Mouse (Mus musculus): ENCODE measurements at regions not wholly inside any gene's neighbourhood (a gene's known extent, or its start where the extent isn't known, plus 50 kb on each side); places are given as distances from the start of the nearest gene placed in this dataset.
A peak's percentile ranks its signal among the peaks of the same experiment; 100 is the strongest.
"Not testable (repeated sequence)": the region's sequence is repeated elsewhere in the genome, so short reads cannot be mapped to it uniquely, and the experiment has no call there.

GRCm38 (mm10) chr12:113701841-113702240, 158.1 kb downstream of the Adam6a start:
- DNase-seq (ENCODE audit: low spot score in 2 of 2), result not testable (repeated sequence)

DNA sequence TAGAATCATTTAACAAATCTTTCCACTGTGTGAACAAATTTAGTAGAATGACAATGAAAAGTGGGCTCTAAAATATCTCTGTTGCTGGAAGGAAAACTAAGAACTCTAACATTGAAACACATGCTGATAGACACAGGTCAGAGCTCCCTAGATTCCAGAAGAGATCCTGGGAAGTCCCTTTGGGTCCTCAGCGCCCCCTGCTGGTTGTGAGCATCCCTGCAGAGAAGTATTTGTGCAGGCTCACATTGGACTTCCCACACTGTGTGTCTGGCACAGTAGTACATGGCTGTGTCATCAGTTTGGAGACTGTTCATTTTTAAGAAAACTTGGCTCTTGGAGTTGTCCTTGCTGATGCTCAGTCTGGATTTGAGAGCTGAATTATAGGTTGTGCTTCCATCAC, 172.7 kb downstream of the Adam6a start:
- DNase-seq (ENCODE audit: low spot score in 2 of 2), result peak in 1 of 2 experiments; percentile 1

DNA sequence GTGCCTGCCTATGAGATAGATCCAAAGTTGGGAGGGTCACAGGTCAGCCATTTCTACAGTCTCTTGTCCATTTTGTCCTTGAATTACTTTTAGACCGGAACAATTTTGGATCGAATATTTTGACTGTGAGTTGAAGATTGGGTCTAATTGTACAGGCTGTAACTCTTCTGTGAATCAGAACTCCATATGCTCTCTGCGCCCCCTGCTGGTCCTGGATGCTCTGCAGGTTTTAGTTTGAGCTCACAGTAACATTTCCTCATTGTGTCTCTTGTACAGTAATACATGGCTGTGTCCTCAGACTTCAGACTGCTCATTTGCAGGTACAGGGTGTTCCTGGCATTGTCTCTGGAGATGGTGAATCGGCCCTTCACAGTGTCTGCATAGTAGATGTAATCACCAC, 192.1 kb downstream of the Adam6a start:
- peak in 1 of 2 experiments; percentile 1 for DNase-seq (ENCODE audit: low spot score in 2 of 2)

DNA sequence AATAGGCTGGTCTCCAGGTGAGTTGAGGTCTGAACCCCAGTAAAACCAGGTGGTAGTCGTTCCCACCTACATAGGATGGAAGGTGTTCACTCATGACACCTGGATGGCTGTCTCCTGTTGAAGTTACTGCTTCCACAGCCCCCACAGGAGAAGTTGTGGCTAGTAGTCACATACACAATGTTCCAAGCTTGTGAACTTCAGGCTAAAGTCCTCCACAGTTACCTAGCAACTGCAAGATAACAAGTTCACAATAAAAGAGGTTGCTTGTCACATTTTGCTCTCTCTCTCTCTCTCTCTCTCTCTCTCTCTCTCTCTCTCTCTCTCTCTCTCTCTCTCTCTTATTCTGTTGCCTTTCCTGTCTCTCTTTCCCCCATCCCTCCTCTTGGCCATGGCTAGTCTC, 202.6 kb downstream of the Adam6a start:
- no peak for DNase-seq (ENCODE audit: low spot score in 2 of 2)

DNA sequence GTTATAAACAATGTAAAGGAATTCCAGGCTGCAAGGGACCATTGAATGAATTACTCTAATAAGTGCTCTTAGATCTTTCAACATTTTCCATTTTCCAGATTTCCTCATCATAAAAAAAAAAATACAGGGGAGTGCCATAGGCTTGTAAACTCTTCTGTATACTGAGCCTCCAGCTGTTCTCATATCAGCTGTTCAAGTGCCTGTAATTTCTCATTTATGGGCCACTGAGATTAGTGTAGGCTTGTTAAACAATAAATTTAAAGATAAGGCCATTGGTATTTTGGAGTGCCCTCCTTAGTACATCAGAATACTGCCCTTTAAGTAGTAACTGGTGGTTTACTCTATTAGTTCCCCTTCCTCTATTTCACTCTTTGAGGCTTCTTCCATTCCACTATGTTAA, 204.3 kb downstream of the Adam6a start:
- no peak for DNase-seq (ENCODE audit: low spot score in 2 of 2)

- no peak for DNase-seq (ENCODE audit: low spot score in 2 of 2)
Observed at GRCm38 (mm10) chr12:113769587-113769986, 225.9 kb downstream of the Adam6a start.

DNA sequence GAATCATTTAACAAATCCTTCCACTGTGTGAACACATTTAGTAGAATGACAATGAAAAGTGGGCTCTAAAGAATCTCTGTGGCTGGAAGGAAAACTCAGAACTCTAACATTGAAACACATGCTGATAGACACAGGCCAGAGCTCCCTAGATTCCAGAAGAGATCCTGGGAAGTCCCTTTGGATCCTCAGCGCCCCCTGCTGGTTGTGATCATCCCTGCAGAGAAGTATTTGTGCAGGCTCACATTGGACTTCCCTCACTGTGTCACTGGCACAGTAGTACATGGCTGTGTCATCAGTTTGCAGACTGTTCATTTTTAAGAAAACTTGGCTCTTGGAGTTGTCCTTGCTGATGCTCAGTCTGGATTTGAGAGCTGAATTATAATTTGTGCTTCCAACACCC, 252.2 kb downstream of the Adam6a start:
- not testable (repeated sequence) for DNase-seq (ENCODE audit: low spot score in 2 of 2)

GRCm38 (mm10) chr12:113826377-113826776, 282.7 kb downstream of the Adam6a start:
- DNase-seq (ENCODE audit: low spot score in 2 of 2), result no peak

GRCm38 (mm10) chr12:113858893-113859292, 315.2 kb downstream of the Adam6a start:
- peak in 1 of 2 experiments; percentile 7 for DNase-seq (ENCODE audit: low spot score in 2 of 2)

DNA sequence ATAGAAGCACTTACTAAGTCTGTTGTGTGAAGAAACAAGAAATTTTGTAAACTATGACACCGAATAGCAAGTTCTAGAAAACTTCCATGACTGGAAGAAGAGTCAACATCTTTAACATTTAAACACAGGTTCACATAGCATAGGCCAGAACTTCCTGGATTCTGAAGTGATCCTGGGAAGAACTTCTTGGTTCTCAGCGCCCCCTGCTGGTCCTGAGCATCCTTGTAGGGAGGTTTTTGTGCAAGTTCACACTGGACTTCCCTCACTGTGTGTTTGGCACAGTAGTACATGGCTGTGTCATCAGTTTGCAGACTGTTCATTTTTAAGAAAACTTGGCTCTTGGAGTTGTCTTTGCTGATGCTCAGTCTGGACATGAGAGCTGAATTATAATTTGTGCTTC, 335.1 kb downstream of the Adam6a start:
- DNase-seq (ENCODE audit: low spot score in 2 of 2), result no peak

DNA sequence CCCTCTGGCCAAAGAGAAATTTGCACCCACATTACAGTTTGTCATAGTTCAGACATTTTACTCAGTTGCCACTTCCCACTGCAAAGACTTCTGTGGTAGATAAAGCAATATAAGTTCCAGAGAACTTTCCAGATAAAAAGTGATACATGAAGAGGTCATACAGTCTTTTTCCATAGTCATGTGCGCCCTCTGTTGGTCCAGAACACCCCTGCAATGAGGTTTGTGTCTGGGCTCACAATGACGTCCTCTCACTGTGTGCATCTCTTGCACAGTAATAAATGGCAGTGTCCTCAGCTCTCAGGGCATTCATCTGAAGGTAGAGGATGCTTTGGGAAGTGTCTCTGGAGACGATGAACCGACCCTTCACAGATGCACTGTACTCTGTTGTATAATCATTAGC, 352.4 kb downstream of the Adam6a start:
- DNase-seq (ENCODE audit: low spot score in 2 of 2), result no peak

GRCm38 (mm10) chr12:113906459-113906858, 362.8 kb downstream of the Adam6a start:
- no peak for DNase-seq (ENCODE audit: low spot score in 2 of 2)

DNA sequence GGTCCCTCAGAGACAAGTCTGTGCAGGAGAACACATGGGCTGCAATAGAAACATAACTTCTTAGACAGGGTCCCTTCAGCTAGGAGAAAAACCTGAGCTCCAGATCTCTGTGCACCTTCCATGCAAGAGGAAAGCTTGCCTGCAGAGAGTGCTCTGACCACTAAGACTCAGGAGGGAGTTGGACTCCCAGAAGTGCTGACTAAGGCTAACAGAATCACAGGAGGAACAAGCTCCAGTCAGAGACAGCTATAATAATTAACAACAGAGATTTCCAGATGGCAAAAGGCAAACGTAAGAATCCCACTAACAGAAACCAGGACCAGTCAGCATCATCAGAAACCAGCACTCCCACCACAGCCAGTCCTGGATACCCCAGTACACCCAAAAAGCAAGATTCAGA, 364.0 kb downstream of the Adam6a start:
- no peak for DNase-seq (ENCODE audit: low spot score in 2 of 2)

DNA sequence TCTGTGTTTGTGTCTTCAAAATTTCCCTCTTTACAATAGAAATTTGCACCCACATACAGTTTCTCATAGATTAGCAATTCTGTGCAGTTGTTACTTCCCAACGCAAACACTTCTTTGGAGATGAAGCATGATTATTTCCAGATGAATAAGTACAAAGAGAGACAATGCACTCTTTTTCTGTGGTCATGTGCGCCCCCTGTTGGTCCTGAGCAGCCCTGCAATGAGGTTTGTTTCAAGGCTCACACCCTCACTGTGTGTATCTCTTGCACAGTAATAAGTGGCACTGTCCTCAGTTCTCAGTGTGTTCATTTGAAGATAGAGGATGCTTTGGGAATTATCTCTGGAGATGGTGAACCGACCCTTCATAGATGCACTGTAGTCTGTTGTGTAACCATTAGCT, 368.1 kb downstream of the Adam6a start:
- DNase-seq (ENCODE audit: low spot score in 2 of 2), result no peak

- DNase-seq (ENCODE audit: low spot score in 2 of 2), result no peak
Observed at GRCm38 (mm10) chr12:113940721-113941120, 397.0 kb downstream of the Adam6a start.

DNA sequence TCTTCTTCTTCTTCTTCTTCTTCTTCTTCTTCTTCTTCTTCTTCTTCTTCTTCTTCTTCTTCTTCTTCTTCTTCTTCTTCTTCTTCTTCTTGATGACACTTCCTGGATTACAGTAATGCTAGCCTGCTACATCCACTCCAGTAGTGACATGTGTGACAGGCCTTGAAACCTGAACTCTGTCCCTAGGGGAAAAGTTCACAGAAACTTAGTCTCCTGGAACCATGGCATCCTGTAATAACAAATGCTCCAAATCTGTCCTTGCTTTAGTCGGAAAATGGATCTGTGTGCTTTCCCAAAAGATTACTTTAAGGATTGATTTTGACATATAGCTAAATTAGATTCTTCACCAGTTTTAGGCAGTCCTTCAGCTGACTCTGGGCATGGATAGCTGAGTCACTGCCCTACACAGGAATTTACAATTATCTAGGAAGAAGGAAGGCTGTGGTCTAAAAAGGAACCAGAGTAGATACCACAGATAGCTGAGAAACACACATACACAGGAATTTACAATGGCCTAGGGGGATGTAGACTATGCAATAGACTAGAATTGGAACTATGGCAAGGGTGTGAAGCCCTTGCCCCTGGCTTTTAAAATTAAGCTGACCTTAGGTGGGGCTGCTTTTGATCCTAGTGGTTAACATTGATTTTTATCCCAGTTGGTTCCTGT, 400.1 kb downstream of the Adam6a start:
- not testable (repeated sequence) for DNase-seq (ENCODE audit: low spot score in 2 of 2)

DNA sequence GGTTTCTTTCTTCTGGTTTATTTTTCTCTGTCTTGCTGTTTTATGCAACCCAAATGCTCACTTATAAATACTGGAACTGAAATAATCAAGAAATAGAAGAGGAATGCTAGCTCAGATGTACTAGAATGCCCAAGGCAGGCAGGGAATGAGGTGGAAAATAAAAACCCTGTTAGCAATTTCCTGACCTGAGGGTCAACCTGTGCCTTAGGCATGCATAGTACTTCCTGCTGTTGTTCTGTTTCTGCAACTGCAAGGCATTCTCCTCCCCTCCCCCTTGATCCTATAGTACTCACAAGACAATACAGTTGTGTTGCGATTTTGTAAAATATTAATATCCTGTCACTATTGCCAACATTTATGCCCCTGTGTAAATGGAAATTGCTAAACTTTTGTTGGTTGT, 402.1 kb downstream of the Adam6a start:
- not testable (repeated sequence) for DNase-seq (ENCODE audit: low spot score in 2 of 2)

- not testable (repeated sequence) for DNase-seq (ENCODE audit: low spot score in 2 of 2)
Observed at GRCm38 (mm10) chr12:113948017-113948416, 404.3 kb downstream of the Adam6a start.

GRCm38 (mm10) chr12:113974271-113974670, 430.6 kb downstream of the Adam6a start:
- DNase-seq (ENCODE audit: low spot score in 2 of 2), result no peak

DNA sequence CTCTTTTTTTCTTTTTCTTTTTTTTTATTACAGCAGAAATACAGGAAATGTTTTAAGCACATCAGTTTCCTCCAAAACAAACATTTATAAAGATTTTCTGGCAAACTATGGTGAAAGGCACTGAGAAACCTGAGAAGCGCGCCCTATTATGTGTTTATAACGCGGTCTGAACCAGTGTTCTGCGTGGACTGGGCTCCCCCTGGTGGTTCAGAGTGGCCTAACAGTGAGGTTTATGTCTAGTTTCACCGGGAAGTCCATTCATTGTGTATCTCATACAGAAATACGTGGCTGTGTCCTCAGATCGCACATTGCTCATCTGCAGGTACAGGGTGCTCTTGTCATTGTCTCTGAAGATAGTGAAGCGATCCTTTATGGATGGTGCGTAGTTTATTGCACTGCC, 437.9 kb downstream of the Adam6a start:
- DNase-seq (ENCODE audit: low spot score in 2 of 2), result peak in 1 of 2 experiments; percentile 67

DNA sequence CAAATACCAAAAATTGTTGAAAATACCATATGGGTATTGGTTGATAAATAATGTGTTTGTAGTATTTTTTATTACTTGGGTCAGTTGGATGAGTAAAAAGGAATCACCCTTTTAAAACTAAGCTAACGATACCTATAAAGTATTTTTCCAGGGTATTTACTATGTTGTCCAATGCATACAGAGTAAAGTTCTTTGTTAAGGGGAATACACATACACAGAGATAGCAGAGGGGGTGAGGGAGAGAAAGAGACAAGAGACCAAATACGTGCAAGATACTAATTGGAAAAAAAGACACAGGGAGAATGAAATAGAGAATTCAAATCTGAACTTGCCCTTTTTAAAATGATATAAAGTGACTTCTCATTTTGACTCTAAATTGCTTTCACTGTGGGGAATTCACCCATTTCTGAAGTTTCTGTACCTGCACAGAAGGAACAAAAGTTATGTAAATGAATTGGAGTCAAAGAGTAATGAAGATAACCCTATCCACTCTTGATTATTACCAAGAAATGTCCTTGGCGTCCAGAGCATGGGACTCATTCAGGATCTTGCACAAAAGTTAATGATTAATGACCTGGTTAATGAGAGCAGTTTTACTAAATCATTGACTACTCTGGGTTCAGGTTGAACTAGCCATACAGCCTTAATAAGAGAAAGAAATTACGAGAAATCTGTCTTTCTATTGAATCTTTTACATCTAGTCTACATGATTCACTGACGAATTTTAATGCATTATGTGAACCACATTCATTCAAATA, 443.7 kb downstream of the Adam6a start:
- no peak for DNase-seq (ENCODE audit: low spot score in 2 of 2)

- DNase-seq (ENCODE audit: low spot score in 2 of 2), result no peak
Observed at GRCm38 (mm10) chr12:113992425-113992824, 448.7 kb downstream of the Adam6a start.

GRCm38 (mm10) chr12:113994284-113994683, 450.6 kb downstream of the Adam6a start:
- DNase-seq (ENCODE audit: low spot score in 2 of 2), result not testable (repeated sequence)

All from layer of hippocampus, adult 8-10 months (tissue).